Mouse (Mus musculus): ENCODE data around the gene Ccdc65.

GRCm38 (mm10) chr15:98677977-98678376, 30.0 kb upstream of the Ccdc65 start:
- no peak for TF ChIP-seq CTCF (IDR thresholded peaks at IDR 0.05; ENCODE audit: borderline replicate concordance, insufficient read depth, low read length)
- TF ChIP-seq POLR2A (IDR thresholded peaks at IDR 0.05; ENCODE audit: low read depth, low read length), result no peak

Data from embryonic fibroblast, embryonic 13.5 days (primary cell).